Mouse (Mus musculus) lung, embryonic 16.5 days (tissue): ENCODE measurements at regions not wholly inside any gene's neighbourhood (a gene's known extent, or its start where the extent isn't known, plus 50 kb on each side); places are given as distances from the start of the nearest gene placed in this dataset.

Experiments used
- ATAC-seq: fragments of 200-750 bp; cut with Nextera tagmentation; 2 replicates; pipeline ENCODE4 v1.8.0; 2017; ENCODE audit warnings: low read depth, mild to moderate bottlenecking, moderate library complexity
- H3K27ac ChIP-seq: fragments of 300-500 bp; sonication (generic); 2 replicates; pipeline ENCODE4 v1.5.1; 2014; ENCODE audit warnings: mild to moderate bottlenecking, control low read depth, low read length
- H3K27me3 ChIP-seq: fragments of 300-500 bp; sonication (generic); 2 replicates; pipeline ENCODE4 v1.6.1; 2014; ENCODE audit warnings: low read depth, low read length, mixed read lengths; ENCODE audit not compliant: control insufficient read depth, insufficient read depth
- H3K36me3 ChIP-seq: fragments of 300-500 bp; sonication (generic); 2 replicates; pipeline ENCODE4 v1.6.1; 2014; ENCODE audit warnings: low read length; ENCODE audit not compliant: control insufficient read depth, insufficient read depth
- H3K4me1 ChIP-seq: fragments of 300-500 bp; sonication (generic); replicated peaks from 2 replicates; pipeline ENCODE4 v1.6.1; 2014; ENCODE audit warnings: low read length, mixed read lengths; ENCODE audit not compliant: control insufficient read depth, insufficient read depth
- H3K4me2 ChIP-seq: fragments of 300-500 bp; sonication (generic); 2 replicates; pipeline ENCODE4 v1.6.1; 2014; ENCODE audit warnings: low read depth, low read length, control low read depth
- H3K4me3 ChIP-seq: fragments of 300-500 bp; sonication (generic); 2 replicates; pipeline ENCODE4 v1.5.1; 2014; ENCODE audit warnings: mild to moderate bottlenecking, low read length, control low read depth
- H3K9ac ChIP-seq: fragments of 300-500 bp; sonication (generic); 2 replicates; pipeline ENCODE4 v1.6.1; 2014; ENCODE audit warnings: low read length, control low read depth
- H3K9me3 ChIP-seq: fragments of 300-500 bp; sonication (generic); 2 replicates; pipeline ENCODE4 v1.6.1; 2016; ENCODE audit warnings: low read length; ENCODE audit not compliant: control insufficient read depth
- WGBS: fragments of 180-500 bp; shearing (Covaris S2); extraction: QIAGEN DNeasy Blood & Tissue Kit; methylation state at CpG from one replicate; pipeline ENCODE4 v1.1.7; 2014; 5-methylcytosine and 5-hydroxymethylcytosine counted together

DNA sequence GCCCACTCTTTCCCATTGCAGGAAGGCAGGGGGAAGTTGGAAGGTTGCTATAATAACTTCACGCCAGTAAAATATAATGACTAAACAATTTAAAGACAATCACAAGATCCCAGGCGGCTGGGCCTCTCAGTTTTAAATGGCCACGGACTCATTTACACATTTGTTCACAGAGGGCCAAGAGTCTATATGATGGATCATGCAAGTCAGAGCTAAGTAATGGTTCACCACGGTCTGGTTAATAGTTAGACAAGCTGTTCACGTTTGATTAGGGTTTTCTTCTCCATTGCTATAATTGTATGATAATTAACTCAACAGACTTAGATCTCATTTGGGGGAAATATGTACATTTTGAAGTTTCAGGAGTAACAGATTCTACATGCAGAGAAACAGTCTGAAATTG lies 170.0 kb downstream of the Ppargc1a start:
- Histone ChIP-seq H3K27me3 (no peaks in the 10 kb centered on the region), H3K4me2 (no peak overlapping the region), H3K9ac (no peak overlapping the region), H3K27ac (no peak overlapping the region), H3K4me3 (no peak overlapping the region), H3K4me1 (no peaks in the 10 kb centered on the region), H3K36me3 (no peaks in the 10 kb centered on the region), H3K9me3 (no peaks in the 10 kb centered on the region)
- WGBS: 74% methylated on average over 5 of the region's 5 CpGs
- ATAC-seq: no peak

DNA sequence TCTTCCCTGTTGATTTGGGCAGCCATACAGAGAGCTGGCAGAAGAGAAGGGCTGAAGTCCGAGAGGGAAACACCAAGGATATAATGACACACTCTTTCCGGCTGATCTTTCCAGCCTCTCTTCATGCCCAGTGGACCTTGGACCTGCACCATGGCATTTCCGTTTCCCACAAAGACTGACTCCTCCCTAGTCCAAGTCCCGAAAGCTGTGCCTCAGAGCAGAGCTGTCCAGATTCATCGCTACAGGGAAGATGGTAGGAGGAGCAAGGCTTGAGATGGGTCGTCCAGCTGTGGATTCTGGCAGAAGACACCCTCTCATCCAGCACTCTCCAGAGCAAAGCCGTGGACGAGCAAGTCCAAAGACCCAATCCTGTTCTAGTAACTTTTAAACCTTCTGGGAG lies 176.2 kb downstream of the Ppargc1a start:
- 61% methylated on average over 8 of the region's 8 CpGs for WGBS
- Histone ChIP-seq H3K9me3 (no peaks in the 10 kb centered on the region), H3K4me2 (no peak overlapping the region), H3K4me1 (no peaks in the 10 kb centered on the region), H3K27ac (no peak overlapping the region), H3K9ac (no peak overlapping the region), H3K36me3 (no peaks in the 10 kb centered on the region), H3K27me3 (no peaks in the 10 kb centered on the region), H3K4me3 (no peak overlapping the region)
- no peak for ATAC-seq

DNA sequence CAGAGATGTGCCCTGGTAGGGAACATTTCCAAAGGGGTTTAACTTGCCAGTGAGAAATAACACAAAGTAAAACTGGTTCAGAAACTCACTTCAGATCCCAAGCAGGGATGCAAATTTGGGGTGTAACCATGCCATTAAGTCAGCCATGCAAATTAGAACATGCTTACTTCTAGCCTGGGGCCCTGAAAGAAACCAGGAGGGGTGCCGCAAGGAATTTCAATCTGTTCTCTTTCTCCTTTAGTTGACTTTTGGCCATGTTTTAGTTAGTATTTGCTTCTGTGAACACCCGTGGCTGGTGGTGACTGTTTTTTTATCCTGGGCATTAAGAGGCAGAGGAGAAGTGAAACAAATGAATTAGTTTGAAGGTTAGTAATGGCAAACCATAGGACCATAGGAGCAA lies 179.8 kb downstream of the Ppargc1a start:
- H3K4me1 ChIP-seq: no peaks in the 10 kb centered on the region
- H3K9me3 ChIP-seq: no peaks in the 10 kb centered on the region
- WGBS: 58% methylated on average over 2 of the region's 2 CpGs
- H3K36me3 ChIP-seq: no peaks in the 10 kb centered on the region
- H3K4me2 ChIP-seq: no peak overlapping the region
- no peaks in the 10 kb centered on the region for H3K27me3 ChIP-seq
- no peak overlapping the region for H3K27ac ChIP-seq
- H3K4me3 ChIP-seq: no peak overlapping the region
- no peak for ATAC-seq
- H3K9ac ChIP-seq: no peak overlapping the region

DNA sequence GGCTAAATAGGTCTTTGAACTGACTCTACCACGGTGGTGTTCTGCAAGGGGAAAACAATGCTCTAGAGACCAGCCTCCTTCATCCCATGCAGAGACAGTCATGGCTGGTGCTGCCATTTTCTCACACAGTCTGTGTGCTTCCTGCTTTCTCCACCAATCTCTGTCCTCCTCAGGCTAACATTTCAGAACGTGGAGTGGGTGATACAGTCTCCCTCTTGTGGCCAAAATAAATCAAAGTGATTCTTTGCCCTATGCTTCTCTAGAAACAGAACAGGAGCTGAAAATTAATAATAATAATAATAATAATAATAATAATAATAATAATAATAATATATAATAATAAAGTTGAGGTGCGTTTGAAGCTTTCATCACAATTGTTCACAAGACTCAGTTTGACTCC lies 181.1 kb downstream of the Ppargc1a start:
- no peaks in the 10 kb centered on the region for H3K9me3 ChIP-seq
- H3K36me3 ChIP-seq: no peaks in the 10 kb centered on the region
- H3K9ac ChIP-seq: no peak overlapping the region
- no peaks in the 10 kb centered on the region for H3K27me3 ChIP-seq
- H3K4me1 ChIP-seq: no peaks in the 10 kb centered on the region
- ATAC-seq: no peak
- whole genome bisulfite sequencing: 64% methylated on average over 3 of the region's 3 CpGs
- H3K4me3 ChIP-seq: no peak overlapping the region
- no peak overlapping the region for H3K27ac ChIP-seq
- no peak overlapping the region for H3K4me2 ChIP-seq

DNA sequence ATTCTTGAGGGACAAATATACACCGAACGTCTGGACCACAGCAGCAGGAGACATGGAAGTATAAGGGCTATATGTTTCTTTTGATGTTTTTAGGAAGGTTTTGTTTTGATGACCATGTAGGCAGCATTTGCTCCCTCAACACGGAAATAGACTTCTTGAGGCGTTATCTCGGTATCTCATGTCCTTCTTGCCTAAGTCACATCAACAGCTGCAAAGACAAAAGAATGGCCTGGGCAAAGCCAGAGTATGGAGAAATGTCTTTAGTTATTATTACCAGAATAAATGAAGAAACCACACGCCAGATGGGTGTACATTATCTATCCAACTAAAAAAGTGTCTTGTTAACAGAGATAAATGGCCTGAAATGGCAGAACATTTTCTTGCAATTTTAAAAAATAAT lies 183.2 kb downstream of the Ppargc1a start:
- no peak for ATAC-seq
- Histone ChIP-seq H3K9me3 (no peaks in the 10 kb centered on the region), H3K4me3 (no peak overlapping the region), H3K27ac (no peak overlapping the region), H3K4me2 (no peak overlapping the region), H3K4me1 (no peaks in the 10 kb centered on the region), H3K27me3 (no peaks in the 10 kb centered on the region), H3K36me3 (no peaks in the 10 kb centered on the region), H3K9ac (no peak overlapping the region)
- 78% methylated on average over 6 of the region's 6 CpGs for WGBS

DNA sequence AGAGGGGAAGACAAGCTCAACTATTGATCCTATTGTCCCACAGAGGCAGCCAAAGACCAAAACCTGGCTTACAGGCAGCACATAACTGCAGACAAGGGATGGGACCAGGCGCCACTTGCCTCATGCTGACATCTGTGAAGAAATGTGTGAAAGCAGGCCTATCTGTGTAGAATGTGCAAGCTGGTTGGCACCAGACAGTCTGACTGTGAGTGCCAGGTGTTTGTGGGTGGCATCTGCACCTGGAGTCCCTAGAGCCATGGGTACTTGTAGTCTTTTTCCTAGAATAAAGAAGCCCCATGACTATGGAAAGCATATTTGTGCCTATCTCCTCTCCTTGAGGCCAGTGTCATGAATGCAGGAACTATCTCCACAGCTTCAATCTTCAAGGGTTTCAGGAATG lies 208.4 kb downstream of the Ppargc1a start:
- no peak overlapping the region for H3K27ac ChIP-seq
- no peaks in the 10 kb centered on the region for H3K36me3 ChIP-seq
- no peak overlapping the region for H3K9ac ChIP-seq
- WGBS: 94% methylated on average over 1 of the region's 1 CpGs
- no peaks in the 10 kb centered on the region for H3K27me3 ChIP-seq
- H3K4me3 ChIP-seq: no peak overlapping the region
- no peak overlapping the region for H3K4me2 ChIP-seq
- H3K9me3 ChIP-seq: no peaks in the 10 kb centered on the region
- no peaks in the 10 kb centered on the region for H3K4me1 ChIP-seq
- no peak for ATAC-seq

DNA sequence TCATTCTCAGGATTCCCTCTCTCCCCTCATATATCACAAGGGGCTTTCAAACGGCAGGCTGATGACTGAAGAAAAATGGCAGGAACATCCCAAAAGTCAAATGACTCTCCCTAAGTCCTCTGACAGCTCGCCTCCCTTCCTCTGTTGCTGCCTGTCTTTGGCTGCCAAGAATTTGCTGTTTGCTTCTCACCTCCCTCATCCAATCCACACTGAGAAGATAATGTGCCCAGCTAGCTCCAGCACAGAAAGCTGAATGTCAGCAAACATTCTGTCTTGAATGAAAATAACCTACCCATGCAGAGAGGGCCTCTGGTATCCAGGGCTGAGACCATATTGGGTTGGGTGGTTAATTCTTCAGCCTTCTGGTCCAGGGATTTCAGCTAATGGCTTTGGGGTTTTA lies 219.3 kb downstream of the Ppargc1a start:
- WGBS: 25% methylated on average over 2 of the region's 2 CpGs
- H3K27me3 ChIP-seq: no peaks in the 10 kb centered on the region
- H3K9ac ChIP-seq: no peak overlapping the region
- no peak for ATAC-seq
- H3K9me3 ChIP-seq: no peaks in the 10 kb centered on the region
- H3K27ac ChIP-seq: no peak overlapping the region
- no peaks in the 10 kb centered on the region for H3K4me1 ChIP-seq
- no peaks in the 10 kb centered on the region for H3K36me3 ChIP-seq
- no peak overlapping the region for H3K4me3 ChIP-seq
- no peak overlapping the region for H3K4me2 ChIP-seq

DNA sequence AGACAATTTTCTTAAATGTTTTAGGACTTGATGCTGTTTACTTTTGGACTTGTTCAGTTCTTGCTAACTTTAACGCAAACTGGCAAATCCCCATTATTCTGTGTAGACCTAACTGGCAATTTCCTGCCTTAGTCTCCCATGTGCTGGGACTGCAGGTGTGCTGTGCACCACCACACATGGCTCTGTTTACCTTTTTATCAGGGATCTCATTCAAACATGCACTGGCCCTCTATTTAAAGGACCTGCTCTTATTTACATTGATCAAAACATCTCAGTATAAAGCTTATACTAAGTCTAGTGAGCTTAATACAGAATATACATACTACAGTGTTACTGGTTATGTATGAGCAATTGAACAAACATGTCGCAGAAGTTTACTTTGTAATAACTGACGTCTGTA lies 238.4 kb downstream of the Ppargc1a start:
- H3K36me3 ChIP-seq: no peaks in the 10 kb centered on the region
- H3K27ac ChIP-seq: no peak overlapping the region
- H3K4me3 ChIP-seq: no peak overlapping the region
- no peak overlapping the region for H3K9ac ChIP-seq
- ATAC-seq: no peak
- no peak overlapping the region for H3K4me2 ChIP-seq
- 51% methylated on average over 3 of the region's 3 CpGs for WGBS
- H3K27me3 ChIP-seq: no peaks in the 10 kb centered on the region
- H3K9me3 ChIP-seq: no peaks in the 10 kb centered on the region
- no peaks in the 10 kb centered on the region for H3K4me1 ChIP-seq

DNA sequence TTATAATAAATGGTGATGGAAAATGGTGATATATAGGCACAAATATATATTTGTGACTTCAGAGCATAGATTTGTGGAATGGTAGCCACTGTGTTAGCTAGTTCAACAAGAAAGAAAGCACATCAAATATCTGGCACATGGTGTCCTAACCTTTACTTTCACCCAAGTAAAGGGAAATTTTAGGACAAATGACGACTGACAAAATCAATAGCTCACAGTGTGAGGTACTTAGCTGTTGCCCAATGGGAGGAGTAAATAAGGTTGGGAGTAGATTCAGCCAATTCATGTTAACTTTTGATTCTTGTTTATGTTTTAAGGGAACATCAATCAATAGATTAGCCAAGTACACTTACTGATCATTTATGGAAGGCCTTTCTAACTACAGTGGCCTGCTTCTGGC lies 278.3 kb downstream of the Ppargc1a start:
- no peak overlapping the region for H3K27ac ChIP-seq
- H3K4me2 ChIP-seq: no peak overlapping the region
- no peak overlapping the region for H3K9ac ChIP-seq
- 68% methylated on average over 1 of the region's 1 CpGs for WGBS
- no peak for ATAC-seq
- no peaks in the 10 kb centered on the region for H3K36me3 ChIP-seq
- no peak overlapping the region for H3K4me3 ChIP-seq
- no peaks in the 10 kb centered on the region for H3K9me3 ChIP-seq
- no peaks in the 10 kb centered on the region for H3K4me1 ChIP-seq
- no peaks in the 10 kb centered on the region for H3K27me3 ChIP-seq

DNA sequence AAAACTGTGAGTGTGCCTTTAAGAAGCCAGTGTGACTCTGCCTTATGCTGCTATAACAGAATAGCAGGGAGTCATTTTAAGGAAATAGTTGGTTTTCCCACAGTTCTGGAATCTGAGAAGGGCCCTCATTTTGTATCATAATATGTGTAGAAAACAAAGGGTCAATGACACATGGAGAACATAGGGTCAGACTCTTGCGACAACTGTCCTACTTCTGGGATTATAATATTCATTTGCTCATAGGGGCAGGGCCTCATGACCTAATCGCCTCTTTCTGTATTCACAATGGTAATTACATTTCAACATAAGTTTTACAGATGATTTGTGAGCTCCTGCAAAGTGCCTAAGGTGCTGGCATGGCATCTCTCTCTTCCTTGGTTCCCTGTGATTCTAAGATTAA lies 279.3 kb downstream of the Ppargc1a start:
- ATAC-seq: no peak
- Histone ChIP-seq H3K27ac (no peak overlapping the region), H3K4me3 (no peak overlapping the region), H3K27me3 (no peaks in the 10 kb centered on the region), H3K36me3 (no peaks in the 10 kb centered on the region), H3K4me2 (no peak overlapping the region), H3K4me1 (no peaks in the 10 kb centered on the region), H3K9me3 (no peaks in the 10 kb centered on the region), H3K9ac (no peak overlapping the region)
- 71% methylated on average over 2 of the region's 2 CpGs for WGBS
